Mouse (Mus musculus): Measurements from ENCODE around the gene Mrps15.
A peak's percentile ranks its signal among the peaks of the same experiment; 100 is the strongest.

DNA sequence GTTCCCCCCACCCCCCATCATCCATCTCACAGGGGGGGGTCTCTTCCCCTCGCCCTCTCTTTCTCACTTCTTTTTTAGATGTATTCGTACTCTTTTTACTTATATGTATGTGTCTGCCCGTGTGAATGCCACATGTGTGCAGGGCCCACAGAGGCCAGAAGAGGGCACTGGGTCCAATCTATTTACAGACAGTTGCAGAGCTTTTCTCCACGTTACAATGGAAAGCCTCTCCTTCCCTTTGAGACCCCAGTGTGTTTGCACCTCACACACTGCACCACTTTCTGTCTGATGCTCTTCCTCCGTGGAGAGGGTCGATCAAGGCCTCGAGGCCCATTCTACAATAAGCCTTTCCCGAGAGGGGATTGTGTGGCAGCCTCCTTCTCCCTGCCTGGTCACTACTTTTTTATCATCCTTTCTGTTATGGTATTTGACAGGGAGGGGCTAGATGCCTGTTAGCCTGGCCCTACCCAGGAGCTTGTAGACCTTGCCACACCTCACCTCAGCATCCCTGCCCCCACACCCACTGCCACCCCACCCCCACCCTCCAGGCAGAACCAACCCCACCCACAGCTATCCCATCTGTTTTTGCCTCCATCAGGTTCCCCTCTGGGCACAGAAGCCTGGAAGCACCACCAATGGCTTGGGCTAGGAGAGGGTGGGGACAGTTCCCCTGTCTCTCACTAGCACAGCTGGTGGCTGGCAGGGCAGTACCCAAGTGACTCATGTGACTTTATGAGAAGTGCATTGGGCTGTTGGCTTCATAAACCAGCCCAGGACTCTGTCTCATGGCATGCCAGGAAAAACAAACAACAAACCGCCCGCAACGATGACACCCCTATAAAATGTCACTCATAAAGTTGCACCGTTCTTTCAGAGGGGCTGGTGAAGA is 45.2 kb upstream of the Mrps15 start:
- TF ChIP-seq MAZ (IDR thresholded peaks at IDR 0.05; ENCODE audit: low read depth, low read length) (no peak), CTCF (IDR thresholded peaks at IDR 0.05 in 2 of 3, conservative IDR thresholded peaks at IDR 0.05 in 1 of 3; ENCODE audit: control insufficient read depth in 1 of 3, insufficient read depth in 1 of 3, low read depth in 2 of 3, low read length in 3 of 3, poor library complexity in 1 of 3, severe bottlenecking in 1 of 3) (peak in 2 of 3 experiments; percentile 12 to 19; a peak in 1 of 6 replicates), EP300 (IDR thresholded peaks at IDR 0.05; ENCODE audit: low read depth in 1 of 2, low read length in 2 of 2) (no peak), TBP (IDR thresholded peaks at IDR 0.05; ENCODE audit: low read depth, low read length) (no peak), USF1 (IDR thresholded peaks at IDR 0.05; ENCODE audit: low read depth, low read length) (no peak), TCF12 (IDR thresholded peaks at IDR 0.05; ENCODE audit: low read depth, low read length) (no peak), POLR2A (IDR thresholded peaks at IDR 0.05; ENCODE audit: control insufficient read depth in 1 of 2, insufficient read depth in 1 of 2, low read depth in 1 of 2, low read length in 2 of 2, poor library complexity in 1 of 2) (no peak), CHD1 (IDR thresholded peaks at IDR 0.05; ENCODE audit: low read depth, low read length) (no peak), ZC3H11A (IDR thresholded peaks at IDR 0.05; ENCODE audit: low read depth, low read length) (no peak)

Measured in MEL (cell line).